Mouse (Mus musculus) cortical plate, adult 2 months (tissue): ENCODE data around the gene Cog7.

Experiments
- CTCF ChIP-seq: fragments of 200-500 bp; IDR thresholded peaks from 2 replicates; pipeline ENCODE4 v1.5.1; 2011; ENCODE audit warnings: mild to moderate bottlenecking, control low read depth, low read length; ENCODE audit not compliant: insufficient read depth; ENCODE audit errors: extremely low read depth
- POLR2A ChIP-seq: fragments of 200-500 bp; IDR thresholded peaks from 2 replicates; pipeline ENCODE4 v1.6.1; 2011; ENCODE audit warnings: mild to moderate bottlenecking, low read length, control low read depth; ENCODE audit not compliant: insufficient read depth; ENCODE audit errors: extremely low read depth

DNA sequence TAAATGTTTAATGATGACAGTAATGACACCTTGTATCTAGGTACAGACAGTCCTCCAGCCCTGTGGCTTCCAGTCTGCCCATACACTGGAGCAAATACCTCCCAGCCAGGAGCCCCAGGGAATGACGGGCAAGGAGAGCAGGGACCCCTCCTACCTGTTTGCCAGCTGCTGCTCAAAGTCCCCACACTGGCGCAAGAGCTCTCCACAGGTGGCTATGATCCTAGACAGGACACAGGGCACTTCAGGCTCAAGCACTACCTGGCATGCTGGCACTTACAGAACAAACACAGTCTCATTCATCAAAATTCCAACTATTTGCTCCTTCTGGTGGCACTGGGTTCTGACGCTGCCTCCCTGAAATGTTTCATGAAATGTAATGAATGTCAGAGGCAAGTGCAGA is 40.5 kb downstream of the Cog7 start:
- TF ChIP-seq POLR2A, result no peak
- no peak for TF ChIP-seq CTCF
